Mouse (Mus musculus): ENCODE measurements at regions not wholly inside any gene's neighbourhood (a gene's known extent, or its start where the extent isn't known, plus 50 kb on each side); places are given as distances from the start of the nearest gene placed in this dataset.
"Not testable (repeated sequence)": the region's sequence is repeated elsewhere in the genome, so short reads cannot be mapped to it uniquely, and the experiment has no call there.

DNA sequence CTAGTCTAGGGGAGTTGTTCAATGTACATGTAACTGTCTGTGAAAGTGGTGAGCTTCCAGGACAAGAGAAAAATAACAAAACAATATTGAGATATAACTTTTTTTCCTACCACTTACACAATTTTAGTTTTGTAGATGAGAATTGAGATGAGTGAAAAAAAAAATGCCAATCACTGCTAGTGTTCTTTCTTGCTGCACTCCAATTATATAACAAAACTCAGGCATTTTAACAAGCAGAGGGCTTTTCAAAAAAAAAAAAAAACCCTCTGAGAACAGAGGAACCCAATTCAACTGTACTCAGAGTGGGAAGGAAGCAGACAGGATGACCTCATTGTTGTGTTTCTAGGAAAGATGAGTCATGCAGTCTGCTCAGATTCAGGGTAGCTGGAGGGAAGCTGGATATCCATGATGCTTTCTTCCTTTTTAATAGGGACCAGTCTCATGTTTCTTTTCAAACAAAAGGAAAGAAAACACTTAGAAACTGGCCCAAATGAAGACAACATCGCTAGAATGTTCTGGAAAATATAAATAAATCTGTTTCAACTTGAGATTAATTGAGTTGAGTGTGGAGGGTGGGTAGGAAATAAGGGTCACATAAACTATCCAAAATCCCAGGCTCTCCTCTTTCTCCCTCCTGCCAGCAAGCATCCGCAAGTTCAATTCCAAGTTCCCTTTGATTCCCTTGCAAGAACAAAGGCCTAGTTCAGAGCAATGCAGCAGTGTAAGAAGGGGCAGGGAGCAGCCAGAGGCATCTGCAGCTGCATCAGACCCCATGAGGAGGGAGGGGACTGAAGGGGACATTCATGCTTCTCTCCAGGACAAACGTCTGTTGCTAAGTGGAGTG lies 250.6 kb downstream of the Trib2 start:
- DNase-seq (ENCODE audit: low spot score) = peak; percentile 16

GRCm38 (mm10) chr12:15562826-15563225 lies 253.9 kb downstream of the Trib2 start:
- DNase-seq (ENCODE audit: low spot score) = no peak

- no peak for DNase-seq (ENCODE audit: low spot score)
These were observed 261.3 kb downstream of the Trib2 start for GRCm38 (mm10) chr12:15555471-15555870.

DNA sequence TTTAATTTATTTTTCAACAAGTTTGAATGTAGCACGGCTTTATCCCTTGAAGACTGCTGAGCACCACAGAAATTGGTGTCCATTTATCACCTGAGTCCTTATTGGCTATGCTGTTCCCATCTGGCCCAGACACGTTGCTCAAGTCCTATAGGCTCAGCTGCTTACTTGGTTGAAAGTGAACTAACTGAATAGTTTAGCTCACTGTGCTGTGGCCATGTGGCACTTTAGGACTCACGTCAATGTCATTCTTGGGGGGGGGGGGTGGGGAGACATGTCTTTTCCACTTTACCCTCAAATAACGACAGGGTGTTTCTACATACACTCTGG lies 263.1 kb downstream of the Trib2 start:
- DNase-seq (ENCODE audit: low spot score) = no peak

- no peak for DNase-seq (ENCODE audit: low spot score)
These were observed 263.6 kb downstream of the Trib2 start for GRCm38 (mm10) chr12:15552979-15553680.

- DNase-seq (ENCODE audit: low spot score) = no peak
These were observed 264.5 kb downstream of the Trib2 start for GRCm38 (mm10) chr12:15552210-15552609.

- DNase-seq (ENCODE audit: low spot score) = no peak
These were observed 265.3 kb downstream of the Trib2 start for GRCm38 (mm10) chr12:15551281-15551900.

DNA sequence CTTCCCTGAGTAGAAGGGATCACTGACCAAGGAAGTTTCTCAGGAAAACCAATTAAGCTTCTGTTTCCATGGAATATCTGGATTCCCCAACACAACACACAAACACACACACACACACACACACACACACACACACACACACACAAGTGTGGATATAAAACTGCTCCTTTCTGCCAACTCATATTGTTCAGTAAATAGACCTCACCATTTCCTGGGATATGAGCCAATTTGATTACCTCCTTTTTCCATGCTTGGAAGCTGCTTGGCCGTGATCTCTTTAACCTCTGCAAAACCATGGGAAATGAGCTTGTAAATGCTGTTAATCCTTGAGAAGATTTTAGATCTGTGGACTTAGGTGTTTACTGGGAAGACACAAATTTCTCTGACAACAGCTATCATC lies 272.4 kb downstream of the Trib2 start:
- DNase-seq (ENCODE audit: low spot score) = no peak

GRCm38 (mm10) chr12:15542486-15542885 lies 274.2 kb downstream of the Trib2 start:
- no peak for DNase-seq (ENCODE audit: low spot score)

DNA sequence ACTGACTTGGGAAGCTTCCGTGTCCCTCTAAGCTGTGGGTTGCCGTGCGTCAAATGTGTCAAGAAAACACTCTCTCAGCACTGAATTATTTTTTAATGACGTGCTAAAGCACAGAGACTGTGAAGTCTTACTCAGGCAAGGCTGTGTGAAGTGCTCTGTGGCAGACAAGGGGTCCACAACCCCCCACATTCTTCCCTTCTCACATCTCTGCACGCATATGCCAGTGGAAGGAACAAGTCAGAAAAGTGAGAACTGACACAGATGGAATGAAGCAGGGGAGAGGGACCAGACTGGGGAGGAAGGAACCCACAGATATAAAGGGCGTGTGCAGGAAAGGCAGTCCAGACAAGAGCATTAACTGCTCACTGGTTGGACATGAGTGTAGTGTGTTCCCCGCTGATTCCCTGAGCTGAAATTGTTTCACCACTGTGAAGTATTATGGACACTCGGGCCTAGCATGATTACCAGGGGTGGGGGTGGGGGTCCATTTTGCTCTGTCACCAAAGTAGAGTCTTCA lies 279.8 kb downstream of the Trib2 start:
- DNase-seq (ENCODE audit: low spot score) = no peak

DNA sequence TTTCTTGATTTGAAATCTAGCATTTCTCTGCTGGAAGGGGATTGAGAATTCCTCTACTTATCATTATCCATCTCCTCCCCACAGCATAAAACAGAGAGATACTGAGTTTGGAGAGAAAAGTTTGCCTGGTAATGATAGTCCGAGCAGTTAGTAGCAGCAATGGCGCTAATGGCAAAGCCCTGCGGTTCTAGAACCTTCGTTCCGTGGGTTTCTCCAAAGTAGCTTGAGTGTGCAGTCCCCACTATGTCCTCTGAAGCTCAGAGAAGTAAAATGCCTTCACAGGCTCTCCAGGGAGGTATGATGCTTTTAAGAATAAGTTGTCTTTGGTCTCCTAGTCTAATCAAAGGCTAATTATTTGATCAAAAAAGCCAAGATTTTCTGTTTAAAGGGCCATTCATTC lies 280.5 kb downstream of the Trib2 start:
- DNase-seq (ENCODE audit: low spot score) = no peak

- peak; percentile 20 for DNase-seq (ENCODE audit: low spot score)
These were observed 280.9 kb downstream of the Trib2 start for GRCm38 (mm10) chr12:15535822-15536221.

GRCm38 (mm10) chr12:15520783-15521407 lies 295.8 kb downstream of the Trib2 start:
- DNase-seq (ENCODE audit: low spot score) = no peak

- DNase-seq (ENCODE audit: low spot score) = no peak
These were observed 304.7 kb downstream of the Trib2 start for GRCm38 (mm10) chr12:15511994-15512393.

DNA sequence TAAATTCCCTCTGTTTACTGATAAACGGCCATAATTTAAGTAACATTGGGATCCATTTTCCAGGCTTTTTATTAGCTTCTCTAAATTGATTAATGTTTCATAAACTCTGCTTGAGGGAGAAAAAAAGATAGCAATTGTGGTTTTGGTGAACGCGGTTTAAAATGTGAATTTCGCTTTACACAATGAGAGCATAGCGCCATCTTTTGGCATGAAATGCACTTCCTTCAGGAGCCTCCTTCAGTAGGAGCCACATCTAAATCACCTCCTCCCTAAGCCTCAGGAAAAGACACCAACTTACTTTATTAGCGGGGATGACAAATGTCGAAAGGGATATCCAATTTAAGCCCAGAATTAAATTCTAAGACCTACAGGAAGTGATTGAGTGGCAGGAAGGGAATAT lies 309.1 kb downstream of the Trib2 start:
- DNase-seq (ENCODE audit: low spot score) = no peak

DNA sequence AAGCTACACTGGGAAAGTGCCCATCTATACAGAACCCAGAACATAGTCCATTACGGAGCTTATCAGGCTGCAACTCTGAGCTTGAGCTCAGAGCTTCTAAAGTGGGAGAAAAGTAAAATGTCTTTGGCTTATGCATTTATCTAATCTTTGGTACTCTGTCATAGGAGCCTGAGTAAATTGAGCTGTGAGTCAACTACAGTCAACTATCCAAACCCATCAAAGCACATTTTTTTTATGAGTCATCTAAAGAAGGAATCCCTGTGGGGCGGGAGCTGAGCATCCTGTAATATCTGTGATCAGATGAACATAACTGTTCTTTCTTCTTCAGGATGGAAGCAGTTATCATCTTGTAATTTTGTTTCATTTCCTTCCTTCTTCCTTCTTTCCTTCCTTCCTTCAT lies 323.1 kb downstream of the Trib2 start:
- DNase-seq (ENCODE audit: low spot score) = no peak

GRCm38 (mm10) chr12:15472741-15473140 lies 344.0 kb downstream of the Trib2 start:
- no peak for DNase-seq (ENCODE audit: low spot score)

DNA sequence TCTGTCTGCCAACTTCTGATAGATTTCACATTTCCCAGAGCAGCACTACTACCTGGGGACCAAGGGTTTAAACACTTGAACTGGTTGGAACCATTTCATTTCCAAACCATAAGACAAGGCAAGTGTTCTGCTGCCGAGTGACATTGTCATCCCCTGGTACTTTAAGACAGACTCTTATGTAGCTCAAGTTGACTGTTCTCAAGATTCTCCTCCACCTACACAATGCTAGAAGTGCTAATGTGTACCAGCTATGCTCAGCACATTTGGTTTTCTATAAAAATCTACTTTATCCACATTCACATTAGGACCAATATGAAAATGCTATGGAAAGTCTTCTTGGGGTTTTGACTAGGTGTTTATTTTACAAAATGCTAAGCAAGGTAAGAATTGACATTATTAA lies 357.3 kb downstream of the Trib2 start:
- no peak for DNase-seq (ENCODE audit: low spot score)

DNA sequence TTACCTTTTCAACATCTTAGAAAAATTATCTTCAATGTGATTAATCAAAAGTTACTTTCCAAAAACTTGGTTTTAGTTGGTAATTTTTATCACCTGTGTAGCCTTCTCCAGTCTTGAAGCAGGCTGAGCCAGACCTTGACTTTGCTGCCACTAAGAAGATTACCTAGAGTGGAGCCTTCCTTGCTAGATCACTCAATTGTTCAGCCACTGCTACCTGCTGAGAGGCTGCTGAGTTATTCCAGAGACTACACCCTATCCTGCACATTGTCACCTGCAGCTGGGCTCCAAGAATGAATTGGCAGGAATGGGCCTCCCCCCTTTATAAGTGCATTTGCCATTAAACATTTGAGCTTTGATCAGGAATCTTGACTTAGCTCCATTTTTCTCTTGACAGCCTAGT lies 360.4 kb downstream of the Trib2 start:
- not testable (repeated sequence) for DNase-seq (ENCODE audit: low spot score)

- no peak for DNase-seq (ENCODE audit: low spot score)
These were observed 361.0 kb downstream of the Trib2 start for GRCm38 (mm10) chr12:15455744-15456143.

GRCm38 (mm10) chr12:15449484-15449883 lies 367.2 kb downstream of the Trib2 start:
- DNase-seq (ENCODE audit: low spot score) = no peak

DNA sequence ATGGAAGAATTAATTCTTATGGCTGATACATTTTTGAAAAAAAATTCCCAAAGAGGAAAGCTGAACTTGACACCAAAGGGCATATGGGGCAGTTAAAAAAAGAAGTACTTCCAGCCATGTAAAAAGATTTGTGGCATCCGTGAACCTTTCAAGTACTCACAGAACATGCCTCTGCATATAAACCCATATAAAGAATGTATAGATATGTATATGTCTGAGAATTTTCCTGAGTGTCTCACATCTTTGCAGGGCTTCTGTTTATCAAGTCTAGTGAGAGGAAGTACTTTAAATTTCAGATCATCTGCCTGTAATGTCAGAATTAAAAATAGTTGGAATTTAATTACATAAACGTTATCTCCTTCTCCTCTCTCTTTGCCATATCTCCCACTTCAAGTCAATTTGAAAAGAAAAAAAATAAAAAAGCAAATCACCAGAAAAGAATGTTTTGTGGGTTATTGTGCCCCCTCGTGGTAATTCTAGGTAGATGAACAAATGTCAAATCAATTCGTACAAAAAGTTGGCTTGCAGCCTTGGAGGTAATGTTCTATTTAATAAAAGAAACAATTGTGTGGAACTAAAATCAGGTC lies 400.4 kb downstream of the Trib2 start:
- DNase-seq (ENCODE audit: low spot score) = no peak
